Mouse (Mus musculus) brain, embryonic 14.5 days (tissue): ENCODE measurements around the gene Cmpk1. TPM values are rescaled to one million over a fixed set of nuclear protein-coding genes. Genes with fewer than 3 reads are reported as not detected.

Experiments
- DNase-seq: peaks from one replicate; pipeline ENCODE4 v3.0.0-alpha.2; 2011; ENCODE audit warnings: low read depth
- CTCF ChIP-seq: fragments of 200-500 bp; IDR thresholded peaks from 2 replicates; pipeline ENCODE4 v1.5.1; 2012; ENCODE audit warnings: inconsistent platforms, mild to moderate bottlenecking, moderate library complexity, borderline replicate concordance; ENCODE audit not compliant: insufficient read depth, insufficient read length; ENCODE audit errors: extremely low read depth
- POLR2A ChIP-seq: fragments of 200-500 bp; IDR thresholded peaks from 2 replicates; pipeline ENCODE4 v1.6.1; 2012; ENCODE audit warnings: mild to moderate bottlenecking, inconsistent platforms, borderline replicate concordance; ENCODE audit not compliant: poor library complexity, insufficient read depth, insufficient read length, severe bottlenecking; ENCODE audit errors: extremely low read depth
- polyA plus RNA-seq: library from polyadenylated mRNA; depleted of rRNA; stranded (reverse); fragments of >200 nt; gene quantifications from 2 replicates; pipeline ENCODE4 v1.2.3, GENCODE M21; 2012; rRNA removed

The Cmpk1 gene
- polyA plus RNA-seq, 1 experiment, result 71.7 TPM

GRCm38 (mm10) chr4:114913594-114913962, 73.5 kb downstream of the Cmpk1 start:
- TF ChIP-seq POLR2A (no peak), CTCF (peak; percentile 74)
- peak; percentile 84 for DNase-seq

- no peak for TF ChIP-seq POLR2A
- no peak for TF ChIP-seq CTCF
- peak; percentile 6 for DNase-seq
These were observed 74.1 kb downstream of the Cmpk1 start for GRCm38 (mm10) chr4:114912705-114913593.

GRCm38 (mm10) chr4:114909602-114910484, 77.2 kb downstream of the Cmpk1 start:
- peak; percentile 33 for DNase-seq

More at GRCm38 (mm10) chr4:114909602-114910484, 77.2 kb downstream of the Cmpk1 start:
- TF ChIP-seq POLR2A (no peak), CTCF (peak; percentile 62)

Other genes with a start within 250 kb of the Cmpk1 start
- gene Gm12830, start 165.5 kb downstream of the Cmpk1 start, polyA plus RNA-seq, result not detected in 2 replicates
- gene Foxd2, start 78.4 kb downstream of the Cmpk1 start, polyA plus RNA-seq, result 0.93 and 1.1 TPM in 2 replicates
- 0.10 and 0.19 TPM in 2 replicates for gene Foxe3, start 61.2 kb downstream of the Cmpk1 start, polyA plus RNA-seq
- gene Stil, start 12.9 kb upstream of the Cmpk1 start, polyA plus RNA-seq, result 6.4 and 9.9 TPM in 2 replicates
- gene Tal1, start 69.2 kb upstream of the Cmpk1 start, polyA plus RNA-seq, result 20.7 and 29.7 TPM in 2 replicates
- 3.4 and 3.9 TPM in 2 replicates for gene Pdzk1ip1, start 101.5 kb upstream of the Cmpk1 start, polyA plus RNA-seq
- 4.7 and 7.4 TPM in 2 replicates for gene Cyp4x1, start 147.0 kb upstream of the Cmpk1 start, polyA plus RNA-seq